Mouse (Mus musculus) activated CD4-positive, CD25-positive, alpha-beta regulatory T cell, adult 4 months (primary cell): ENCODE measurements around the gene Ndufb10. TPM values are rescaled to one million over a fixed set of nuclear protein-coding genes. Genes with fewer than 3 reads are reported as not detected.

Experiments
- ATAC-seq: one replicate; pipeline ENCODE4 v1.8.0; 2017
- polyA plus RNA-seq, 2 experiments: library from polyadenylated mRNA; unstranded; fragments of 100-300 nt; shearing (Covaris generic); gene quantifications; one replicate each; pipeline ENCODE4 v1.2.1; 2017

Ndufb10 gene
- polyA plus RNA-seq, 2 experiments from 2014 or later: 226 to 265 TPM

GRCm38 (mm10) chr17:24706982-24707800 lies 17.1 kb downstream of the Ndufb10 start, which contains the start of gene Tbl3:
TSS of gene Tbl3 (minus strand) at chr17:24707660.
- ATAC-seq: peak; percentile 84

- ATAC-seq: no peak
Measured at GRCm38 (mm10) chr17:24705821-24706220, 18.5 kb downstream of the Ndufb10 start.

- no peak for ATAC-seq
Measured at GRCm38 (mm10) chr17:24701251-24701650, 23.0 kb downstream of the Ndufb10 start.

- ATAC-seq: no peak
Measured at GRCm38 (mm10) chr17:24699473-24699872, 24.8 kb downstream of the Ndufb10 start.

GRCm38 (mm10) chr17:24698715-24699114 lies 25.6 kb downstream of the Ndufb10 start:
- no peak for ATAC-seq

- ATAC-seq: no peak
Measured at GRCm38 (mm10) chr17:24697985-24698384, 26.3 kb downstream of the Ndufb10 start.

- peak; percentile 78 for ATAC-seq
Measured at GRCm38 (mm10) chr17:24696011-24696697, 28.1 kb downstream of the Ndufb10 start, which contains the start of the genes Gfer and Noxo1. TSS of gene Gfer (minus strand) at chr17:24696156. TSS of gene Noxo1 (plus strand) at chr17:24696234.

- no peak for ATAC-seq
Measured at GRCm38 (mm10) chr17:24695326-24696010, 28.8 kb downstream of the Ndufb10 start.

GRCm38 (mm10) chr17:24692385-24692784 lies 31.9 kb downstream of the Ndufb10 start:
- ATAC-seq: no peak

GRCm38 (mm10) chr17:24689251-24690081 lies 34.8 kb downstream of the Ndufb10 start, which contains the start of gene Syngr3:
TSS of gene Syngr3 (minus strand) at chr17:24689955.
- no peak for ATAC-seq

- ATAC-seq: no peak
Measured at GRCm38 (mm10) chr17:24687599-24687998, 36.7 kb downstream of the Ndufb10 start.

GRCm38 (mm10) chr17:24687146-24687595 lies 37.1 kb downstream of the Ndufb10 start:
- ATAC-seq: peak; percentile 79

GRCm38 (mm10) chr17:24686514-24686913 lies 37.8 kb downstream of the Ndufb10 start:
- ATAC-seq: no peak

GRCm38 (mm10) chr17:24677500-24678080 lies 46.7 kb downstream of the Ndufb10 start:
- no peak for ATAC-seq

- no peak for ATAC-seq
Measured at GRCm38 (mm10) chr17:24676877-24677276, 47.4 kb downstream of the Ndufb10 start.

- ATAC-seq: peak; percentile 69
Measured at GRCm38 (mm10) chr17:24676187-24676586, 48.1 kb downstream of the Ndufb10 start.

GRCm38 (mm10) chr17:24674277-24674676 lies 50.0 kb downstream of the Ndufb10 start:
- no peak for ATAC-seq

- no peak for ATAC-seq
Measured at GRCm38 (mm10) chr17:24672141-24672540, 52.1 kb downstream of the Ndufb10 start.
